Mouse (Mus musculus) MEL (cell line): ENCODE results near the gene Angptl2. TPM values are rescaled to one million over a fixed set of nuclear protein-coding genes. Genes with fewer than 3 reads are reported as not detected.

Experiments used
- DNase-seq: peaks from one replicate; pipeline ENCODE4 v3.0.0; 2011; ENCODE audit warnings: low read depth, low spot score
- H3K27ac ChIP-seq: 2 replicates; pipeline ENCODE4 v1.5.1; 2012; ENCODE audit warnings: low read depth, mild to moderate bottlenecking, control low read depth, low read length, moderate library complexity; ENCODE audit not compliant: control insufficient read depth
- H3K27me3 ChIP-seq, 2 experiments: fragments of 150-350 bp in 1 of 2; sonication (generic) in 1 of 2; 2 replicates each; pipeline ENCODE4 v1.6.1; 2012; ENCODE audit warnings: low read length in 2 of 2, mild to moderate bottlenecking in 2 of 2, improper control_type of control experiment in 1 of 2, moderate library complexity in 1 of 2; ENCODE audit not compliant: insufficient read depth in 2 of 2, control insufficient read depth in 1 of 2
- H3K36me3 ChIP-seq, 2 experiments: 2 replicates each; pipeline ENCODE4 v1.6.1; 2012 to 2014; ENCODE audit warnings: low read length in 2 of 2, improper control_type of control experiment in 1 of 2, inconsistent platforms in 1 of 2, mild to moderate bottlenecking in 1 of 2; ENCODE audit not compliant: insufficient read depth in 2 of 2, control insufficient read depth in 1 of 2
- H3K4me1 ChIP-seq, 2 experiments: fragments of 150-350 bp in 1 of 2; sonication (generic) in 1 of 2; 2 replicates each; pipeline ENCODE4 v1.6.1; 2012; ENCODE audit warnings: low read length in 2 of 2, improper control_type of control experiment in 1 of 2, mild to moderate bottlenecking in 1 of 2; ENCODE audit not compliant: insufficient read depth in 2 of 2, control insufficient read depth in 1 of 2
- H3K4me3 ChIP-seq, 2 experiments: fragments of 150-350 bp in 1 of 2; sonication (generic) in 1 of 2; 2 replicates each; pipeline ENCODE4 v1.5.1; 2012; ENCODE audit warnings: low read depth in 2 of 2, low read length in 2 of 2, mild to moderate bottlenecking in 2 of 2, moderate library complexity in 2 of 2, control low read depth in 1 of 2, improper control_type of control experiment in 1 of 2; ENCODE audit not compliant: control insufficient read depth in 1 of 2, insufficient read depth in 1 of 2
- H3K79me2 ChIP-seq: 2 replicates; pipeline ENCODE4 v1.6.1; 2012; ENCODE audit warnings: mild to moderate bottlenecking, low read length, moderate library complexity; ENCODE audit not compliant: control insufficient read depth, poor library complexity, insufficient read depth
- H3K9ac ChIP-seq: 2 replicates; pipeline ENCODE4 v1.6.1; 2012; ENCODE audit warnings: low read depth, mild to moderate bottlenecking, control low read depth, low read length, moderate library complexity; ENCODE audit not compliant: control insufficient read depth, poor library complexity, severe bottlenecking
- H3K9me3 ChIP-seq: fragments of 150-350 bp; sonication (generic); replicated peaks from 2 replicates; pipeline ENCODE4 v1.6.1; 2012; ENCODE audit warnings: mild to moderate bottlenecking, low read length, improper control_type of control experiment, moderate library complexity; ENCODE audit not compliant: insufficient read depth
- BHLHE40 ChIP-seq: IDR thresholded peaks from 2 replicates; pipeline ENCODE4 v1.6.1; 2012; ENCODE audit warnings: low read depth, mild to moderate bottlenecking, inconsistent platforms, low read length, improper control_type of control experiment, borderline replicate concordance
- CHD1 ChIP-seq: IDR thresholded peaks from 2 replicates; pipeline ENCODE4 v1.6.1; 2012; ENCODE audit warnings: low read depth, mild to moderate bottlenecking, inconsistent platforms, low read length, improper control_type of control experiment
- CHD2 ChIP-seq: IDR thresholded peaks from 2 replicates; pipeline ENCODE4 v1.6.1; 2011; ENCODE audit warnings: low read length, improper control_type of control experiment
- E2F4 ChIP-seq: IDR thresholded peaks from 2 replicates; pipeline ENCODE4 v1.6.1; 2011; ENCODE audit warnings: low read depth, low read length, improper control_type of control experiment, borderline replicate concordance
- ELF1 ChIP-seq: IDR thresholded peaks from 2 replicates; pipeline ENCODE4 v1.6.1; 2014; ENCODE audit warnings: low read depth, mild to moderate bottlenecking, inconsistent platforms, low read length, improper control_type of control experiment, moderate library complexity
- ETS1 ChIP-seq: IDR thresholded peaks from 2 replicates; pipeline ENCODE4 v1.6.1; 2012; ENCODE audit warnings: low read depth, mild to moderate bottlenecking, inconsistent platforms, low read length, improper control_type of control experiment, moderate library complexity
- GATA1 ChIP-seq: IDR thresholded peaks from 2 replicates; pipeline ENCODE4 v1.6.1; 2011; ENCODE audit warnings: low read depth, low read length, improper control_type of control experiment
- KAT2A ChIP-seq: conservative IDR thresholded peaks from 2 replicates; pipeline ENCODE4 v1.6.1; 2012; ENCODE audit warnings: low read depth, low read length, improper control_type of control experiment, inconsistent platforms
- MAZ ChIP-seq: IDR thresholded peaks from 2 replicates; pipeline ENCODE4 v1.6.1; 2012; ENCODE audit warnings: low read depth, mild to moderate bottlenecking, inconsistent platforms, low read length, improper control_type of control experiment
- MEF2A ChIP-seq: IDR thresholded peaks from 2 replicates; pipeline ENCODE4 v1.6.1; 2014; ENCODE audit warnings: low read depth, mild to moderate bottlenecking, inconsistent platforms, low read length, improper control_type of control experiment; ENCODE audit not compliant: poor library complexity, insufficient replicate concordance, severe bottlenecking; ENCODE audit errors: extremely low read depth
- NRF1 ChIP-seq: IDR thresholded peaks from 2 replicates; pipeline ENCODE4 v1.6.1; 2014; ENCODE audit warnings: low read depth, mild to moderate bottlenecking, inconsistent platforms, low read length, improper control_type of control experiment, moderate library complexity; ENCODE audit not compliant: poor library complexity, insufficient read depth, severe bottlenecking
- POLR2AphosphoS2 ChIP-seq: IDR thresholded peaks from 2 replicates; pipeline ENCODE4 v1.6.1; 2011; ENCODE audit warnings: low read length, improper control_type of control experiment
- ZC3H11A ChIP-seq: IDR thresholded peaks from 2 replicates; pipeline ENCODE4 v1.6.1; 2012; ENCODE audit warnings: low read depth, mild to moderate bottlenecking, inconsistent platforms, low read length, improper control_type of control experiment
- ZKSCAN1 ChIP-seq: IDR thresholded peaks from 2 replicates; pipeline ENCODE4 v1.6.1; 2012; ENCODE audit warnings: low read depth, mild to moderate bottlenecking, inconsistent platforms, low read length, improper control_type of control experiment, moderate library complexity
- polyA plus RNA-seq, 2 experiments: library from polyadenylated mRNA; stranded (reverse) in 1 of 2; unstranded in 1 of 2; fragments of >175 nt in 1 of 2; fragments of >200 nt in 1 of 2; gene quantifications; 2 replicates each; pipeline versions ENCODE4 v1.2.1 to v1.2.4; 2012; ENCODE audit warnings: low replicate concordance in 2 of 2, low read depth in 1 of 2; ENCODE audit not compliant: insufficient read length in 2 of 2, insufficient read depth in 1 of 2, missing spikeins in 1 of 2
- total RNA-seq: library from RNA; depleted of rRNA; stranded (reverse); fragments of 300-350 nt; gene quantifications from 2 replicates; pipeline ENCODE4 v1.2.3, GENCODE M21; 2012; rRNA removed

Gene Angptl2
- total and polyA plus RNA-seq, 3 experiments = 0.08 TPM; not detected in 2

GRCm38 (mm10) chr2:33292057-33292456 is 76.2 kb downstream of the Angptl2 start (continued):
- TF ChIP-seq ETS1 (no peak), ZKSCAN1 (no peak), MEF2A (no peak), GATA1 (peak; percentile 52; the same call in 1 of the 2 replicates), BHLHE40 (no peak), CHD2 (no peak), E2F4 (no peak), ZC3H11A (no peak), ELF1 (no peak), POLR2AphosphoS2 (no peak), NRF1 (no peak)
- TF ChIP-seq, all 39 proteins: peak for 4

DNA sequence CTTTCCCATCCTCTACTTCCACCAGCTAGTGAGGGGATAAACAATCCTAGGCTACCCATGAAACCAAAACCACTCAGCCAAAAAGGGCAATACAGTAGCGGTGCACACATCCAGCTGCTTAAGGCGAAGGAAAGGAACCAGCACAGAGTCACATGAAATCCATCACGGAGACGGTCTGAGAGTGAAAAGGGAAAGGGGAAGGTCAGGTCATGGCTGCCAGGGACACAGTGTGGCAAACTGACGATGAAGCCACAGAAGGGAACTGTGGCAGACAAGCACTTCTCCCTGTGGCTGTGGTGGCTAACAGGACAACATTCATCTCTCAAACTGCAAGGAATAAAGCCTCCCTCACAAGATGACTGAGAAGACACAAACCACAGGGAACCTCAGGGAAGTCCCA is 79.2 kb downstream of the Angptl2 start:
- TF ChIP-seq ETS1 = no peak
- no peak for TF ChIP-seq MAZ
- TF ChIP-seq CHD2 = no peak
- TF ChIP-seq POLR2AphosphoS2 = no peak
- no peak for TF ChIP-seq KAT2A
- no peak for TF ChIP-seq CHD1
- no peak overlapping the region for H3K4me3 ChIP-seq
- no peaks in the 10 kb centered on the region for H3K79me2 ChIP-seq
- H3K27me3 ChIP-seq = no peaks in the 10 kb centered on the region
- no peaks in the 10 kb centered on the region for H3K9me3 ChIP-seq
- no peak overlapping the region for H3K9ac ChIP-seq
- peaks cover 0 to 4% of the 10 kb centered on the region in 2 experiments; a peak in 1 of 4 replicates for H3K36me3 ChIP-seq
- DNase-seq = no peak
- peaks cover 2 to 20% of the 10 kb centered on the region in 2 experiments; a peak in 3 of 4 replicates for H3K4me1 ChIP-seq
- H3K27ac ChIP-seq = no peak overlapping the region

Other genes with a start within 250 kb of the Angptl2 start
- 7.4 and 7.8 TPM in 2 replicates for gene Slc2a8, start 234.0 kb upstream of the Angptl2 start, total RNA-seq
- gene Slc2a8, start 234.0 kb upstream of the Angptl2 start, polyA plus RNA-seq = 10 to 100 TPM in 1 of 2 experiments, not detected in 1; 16.0 TPM
- 0.92 and 1.5 TPM in 2 replicates for gene Garnl3, start 84.4 kb upstream of the Angptl2 start, total RNA-seq
- 1 to 10 TPM in 1 of 2 experiments, not detected in 1; 2.3 TPM for gene Garnl3, start 84.4 kb upstream of the Angptl2 start, polyA plus RNA-seq
- 0.89 and 1.1 TPM in 2 replicates for gene Ralgps1, start 155.4 kb downstream of the Angptl2 start, total RNA-seq
- 1 to 10 TPM in 1 of 2 experiments, not detected in 1; 2.6 TPM for gene Ralgps1, start 155.4 kb downstream of the Angptl2 start, polyA plus RNA-seq
- 9.6 and 9.7 TPM in 2 replicates for gene Zbtb34, start 215.3 kb downstream of the Angptl2 start, total RNA-seq
- gene Zbtb34, start 215.3 kb downstream of the Angptl2 start, polyA plus RNA-seq = 10 to 100 TPM in 1 of 2 experiments, not detected in 1; 10.1 TPM